Mouse (Mus musculus) gastrocnemius, adult 8-10 months (tissue): Measurements from ENCODE around the gene Olfr926. TPM values are rescaled to one million over a fixed set of nuclear protein-coding genes. Genes with fewer than 3 reads are reported as not detected.
"Not testable (repeated sequence)": the region's sequence is repeated elsewhere in the genome, so short reads cannot be mapped to it uniquely, and the experiment has no call there.

ENCODE experiments used
- DNase-seq, 2 experiments: peaks; one replicate each; pipeline ENCODE4 v3.0.0; 2022; ENCODE audit warnings: low spot score in 2 of 2
- total RNA-seq, 4 experiments: library from RNA; stranded (reverse); gene quantifications; 2 replicates each; pipeline ENCODE4 v1.2.4; 2022

Olfr926 gene
- total RNA-seq = not detected

GRCm38 (mm10) chr9:38876826-38877225 is at the start of gene Olfr926:
Gene Olfr926, plus strand, starts transcription at chr9:38877126.
- DNase-seq = no peak

GRCm38 (mm10) chr9:38833027-38833426 is 43.9 kb upstream of the Olfr926 start:
- DNase-seq = no peak

- DNase-seq = no peak
Measured at GRCm38 (mm10) chr9:38844149-38844548, 32.8 kb upstream of the Olfr926 start, which contains the start of gene Olfr924. Gene Olfr924, plus strand, starts transcription at chr9:38844449.

- no peak for DNase-seq
Measured at GRCm38 (mm10) chr9:38854760-38855159, 22.2 kb upstream of the Olfr926 start, which contains the start of gene Olfr26. Gene Olfr26, plus strand, starts transcription at chr9:38855060.

GRCm38 (mm10) chr9:38874880-38875279 is 2.0 kb upstream of the Olfr926 start:
- not testable (repeated sequence) for DNase-seq

Other genes with a start within 250 kb of the Olfr926 start
- not detected for gene Olfr916, start 217.3 kb upstream of the Olfr926 start, total RNA-seq
- gene Olfr917, start 211.3 kb upstream of the Olfr926 start, total RNA-seq = not detected
- not detected for gene Olfr918, start 202.5 kb upstream of the Olfr926 start, total RNA-seq
- not detected for gene Olfr919, start 173.5 kb upstream of the Olfr926 start, total RNA-seq
- gene Vwa5a, start 158.9 kb upstream of the Olfr926 start, total RNA-seq = 10 to 100 TPM; 12.9 to 16.0 (median 14.7) TPM
- under 1 TPM in 3 of 4 experiments, not detected in 1; 0.04 to 0.05 (median 0.05) TPM for gene Olfr920, start 124.8 kb upstream of the Olfr926 start, total RNA-seq
- not detected for gene Olfr921, start 104.1 kb upstream of the Olfr926 start, total RNA-seq
- gene Olfr922, start 62.5 kb upstream of the Olfr926 start, total RNA-seq = not detected
- gene Olfr923, start 50.6 kb upstream of the Olfr926 start, total RNA-seq = not detected
- not detected for gene Olfr924, start 32.7 kb upstream of the Olfr926 start, total RNA-seq
- gene Olfr26, start 22.1 kb upstream of the Olfr926 start, total RNA-seq = not detected
- not detected for gene Olfr930, start 52.7 kb downstream of the Olfr926 start, total RNA-seq
- not detected for gene Olfr933, start 95.2 kb downstream of the Olfr926 start, total RNA-seq
- not detected for gene Olfr934, start 111.2 kb downstream of the Olfr926 start, total RNA-seq
- not detected for gene Olfr935, start 122.6 kb downstream of the Olfr926 start, total RNA-seq
- gene Olfr146, start 146.3 kb downstream of the Olfr926 start, total RNA-seq = not detected
- gene Olfr937, start 187.8 kb downstream of the Olfr926 start, total RNA-seq = not detected
- not detected for gene Olfr938, start 201.8 kb downstream of the Olfr926 start, total RNA-seq